Mouse (Mus musculus) liver, embryonic 14.5 days (tissue): ENCODE measurements at regions not wholly inside any gene's neighbourhood (a gene's known extent, or its start where the extent isn't known, plus 50 kb on each side); places are given as distances from the start of the nearest gene placed in this dataset.

ENCODE experiments used
- CTCF ChIP-seq: IDR thresholded peaks from 2 replicates; pipeline ENCODE4 v1.5.1; 2016; ENCODE audit warnings: antibody characterized with exemption, low read depth, control low read depth
- EP300 ChIP-seq: IDR thresholded peaks from 2 replicates; pipeline ENCODE4 v1.6.1; 2016; ENCODE audit warnings: antibody characterized with exemption, low read depth

DNA sequence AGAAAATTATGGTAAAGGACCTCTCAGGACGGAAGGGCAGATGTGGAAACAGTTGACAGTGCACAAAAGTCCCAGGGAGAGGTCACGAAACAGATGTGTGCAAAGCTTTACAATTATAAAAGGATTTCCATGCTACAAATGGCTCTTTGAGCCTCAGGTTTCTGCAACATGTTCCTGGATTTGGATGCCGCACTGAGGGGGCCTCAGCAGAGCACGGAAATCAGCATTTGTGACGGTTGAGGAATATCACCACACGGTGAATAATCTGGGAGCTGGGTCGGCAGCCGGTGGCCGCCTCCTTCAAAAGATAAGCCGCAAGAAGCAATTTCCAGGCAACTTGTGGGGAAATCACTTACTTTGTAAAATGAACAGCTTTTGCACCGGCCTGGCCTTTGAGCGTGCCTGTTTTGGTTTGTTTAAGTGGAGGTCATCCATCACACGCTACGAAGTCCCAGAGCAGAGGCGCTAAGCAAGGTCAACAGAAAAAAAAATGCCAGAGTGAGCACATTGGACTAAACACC is 188.8 kb downstream of the Gm45692 start:
- TF ChIP-seq CTCF (no peak), EP300 (no peak)
